ENCODE assay signal across 14 mouse cellular contexts in genomic region chr4:100393374-100394061, GRCm38 (mm10).
DNase-seq lines count a peak whose midpoint lies in the region; ATAC-seq and TF ChIP-seq lines count a peak whose summit lies in the region.
"Had no signal": no experiment of that assay in that cellular context is flagged by ENCODE, and none has a peak within 500 bp of the region (broad histone marks: within the 10 kb centered on the region; RNA-seq: fewer than 3 reads in every experiment).

No protein-coding gene starts in this region.

- WGBS in embryonic facial prominence, embryonic 11.5 days, result 66% methylated on average over 12 of the region's 12 CpGs
- 79% methylated on average over 12 of the region's 12 CpGs for WGBS in embryonic facial prominence, embryonic 10.5 days
- 31% methylated on average over 12 of the region's 12 CpGs for WGBS in kidney, embryonic 14.5 days
- WGBS in midbrain, embryonic 11.5 days, result 90% methylated on average over 12 of the region's 12 CpGs
- WGBS in midbrain, postnatal 0 days, result 82% methylated on average over 12 of the region's 12 CpGs

- no peaks in the 10 kb centered on the region for H3K4me1 ChIP-seq in embryonic facial prominence, embryonic 11.5 days (ENCODE audit: control insufficient read depth, insufficient read depth, low read length)
- peaks cover 23% of the 10 kb centered on the region; the same call in 1 of the 2 replicates for H3K4me1 ChIP-seq in embryonic facial prominence, embryonic 10.5 days
- peaks cover 18% of the 10 kb centered on the region for H3K4me1 ChIP-seq in kidney, embryonic 14.5 days (ENCODE audit: control insufficient read depth, insufficient read depth, low read length)
- H3K4me1 ChIP-seq in midbrain, embryonic 11.5 days (ENCODE audit: control insufficient read depth, insufficient read depth, low read length), result no peaks in the 10 kb centered on the region
- H3K4me1 ChIP-seq in midbrain, postnatal 0 days (ENCODE audit: insufficient read depth, low read length), result no peaks in the 10 kb centered on the region

- H3K4me2 ChIP-seq in embryonic facial prominence, embryonic 11.5 days (ENCODE audit: low read depth, low read length), result no peak overlapping the region
- H3K4me2 ChIP-seq in kidney, embryonic 14.5 days (replicated peaks; ENCODE audit: low read depth, low read length), result no peak overlapping the region
- H3K4me2 ChIP-seq in midbrain, embryonic 11.5 days, result no peak overlapping the region
- no peak overlapping the region for H3K4me2 ChIP-seq in midbrain, postnatal 0 days (ENCODE audit: low read depth, low read length, poor library complexity, severe bottlenecking)

- H3K9me3 ChIP-seq in embryonic facial prominence, embryonic 11.5 days (replicated peaks; ENCODE audit: control insufficient read depth, low read length), result no peaks in the 10 kb centered on the region
- no peaks in the 10 kb centered on the region for H3K9me3 ChIP-seq in embryonic facial prominence, embryonic 10.5 days
- no peaks in the 10 kb centered on the region for H3K9me3 ChIP-seq in kidney, embryonic 14.5 days (ENCODE audit: control insufficient read depth, low read length)
- H3K9me3 ChIP-seq in midbrain, embryonic 11.5 days (ENCODE audit: control insufficient read depth, low read length), result no peaks in the 10 kb centered on the region
- H3K9me3 ChIP-seq in midbrain, postnatal 0 days (ENCODE audit: low read length), result no peaks in the 10 kb centered on the region

- H3K4me3 ChIP-seq in embryonic facial prominence, embryonic 11.5 days (ENCODE audit: low read depth, low read length), result no peak overlapping the region
- H3K4me3 ChIP-seq in embryonic facial prominence, embryonic 10.5 days, result no peak overlapping the region
- no peak overlapping the region for H3K4me3 ChIP-seq in kidney, embryonic 14.5 days (ENCODE audit: low read length)
- no peak overlapping the region for H3K4me3 ChIP-seq in midbrain, embryonic 11.5 days (ENCODE audit: low read depth, low read length)
- no peak overlapping the region for H3K4me3 ChIP-seq in midbrain, postnatal 0 days (ENCODE audit: low read depth, low read length)

- no peak for ATAC-seq in embryonic facial prominence, embryonic 11.5 days (replicated peaks; ENCODE audit: insufficient number of reproducible peaks, low FRiP score, low TSS enrichment, low read depth)
- peak; percentile 74; the same call in 1 of the 2 replicates for ATAC-seq in kidney, embryonic 14.5 days (ENCODE audit: low FRiP score, low TSS enrichment)
- ATAC-seq in midbrain, embryonic 11.5 days (ENCODE audit: low FRiP score), result no peak
- ATAC-seq in midbrain, postnatal 0 days (ENCODE audit: low FRiP score), result no peak
- ATAC-seq: hindbrain, embryonic 16.5 days had no signal

- H3K27ac ChIP-seq in embryonic facial prominence, embryonic 11.5 days (replicated peaks; ENCODE audit: low read depth, low read length), result peak overlapping the region; percentile 59; the same call in 1 of the 2 replicates
- no peak overlapping the region for H3K27ac ChIP-seq in embryonic facial prominence, embryonic 10.5 days (replicated peaks)
- H3K27ac ChIP-seq in kidney, embryonic 14.5 days (ENCODE audit: low read depth, low read length), result peak overlapping the region; percentile 43; the same call in 1 of the 2 replicates
- H3K27ac ChIP-seq in midbrain, embryonic 11.5 days (ENCODE audit: low read depth, low read length), result no peak overlapping the region
- H3K27ac ChIP-seq in midbrain, postnatal 0 days (ENCODE audit: low read depth, low read length), result no peak overlapping the region

- no peak overlapping the region for H3K9ac ChIP-seq in embryonic facial prominence, embryonic 11.5 days (replicated peaks; ENCODE audit: low read length)
- H3K9ac ChIP-seq in kidney, embryonic 14.5 days (ENCODE audit: low read depth, low read length), result no peak overlapping the region
- no peak overlapping the region for H3K9ac ChIP-seq in midbrain, embryonic 11.5 days (ENCODE audit: low read length)
- H3K9ac ChIP-seq in midbrain, postnatal 0 days (replicated peaks; ENCODE audit: low read length, poor library complexity, severe bottlenecking), result no peak overlapping the region

- H3K36me3 ChIP-seq in embryonic facial prominence, embryonic 11.5 days (replicated peaks; ENCODE audit: control insufficient read depth, insufficient read depth, low read depth, low read length), result no peaks in the 10 kb centered on the region
- H3K36me3 ChIP-seq in embryonic facial prominence, embryonic 10.5 days (replicated peaks), result no peaks in the 10 kb centered on the region
- no peaks in the 10 kb centered on the region for H3K36me3 ChIP-seq in kidney, embryonic 14.5 days (ENCODE audit: control insufficient read depth, insufficient read depth, low read length)
- H3K36me3 ChIP-seq in midbrain, embryonic 11.5 days (ENCODE audit: control insufficient read depth, insufficient read depth, low read length), result no peaks in the 10 kb centered on the region
- no peaks in the 10 kb centered on the region for H3K36me3 ChIP-seq in midbrain, postnatal 0 days (ENCODE audit: insufficient read depth, low read length)

- no peaks in the 10 kb centered on the region for H3K27me3 ChIP-seq in embryonic facial prominence, embryonic 11.5 days (ENCODE audit: control insufficient read depth, insufficient read depth, low read length)
- no peaks in the 10 kb centered on the region for H3K27me3 ChIP-seq in embryonic facial prominence, embryonic 10.5 days (replicated peaks; ENCODE audit: low read depth, poor library complexity, severe bottlenecking)
- no peaks in the 10 kb centered on the region for H3K27me3 ChIP-seq in kidney, embryonic 14.5 days (ENCODE audit: control insufficient read depth, insufficient read depth, low read length)
- no peaks in the 10 kb centered on the region for H3K27me3 ChIP-seq in midbrain, embryonic 11.5 days (ENCODE audit: control insufficient read depth, insufficient read depth, low read length)
- H3K27me3 ChIP-seq in midbrain, postnatal 0 days (ENCODE audit: insufficient read depth, low read length), result no peaks in the 10 kb centered on the region

- DNase-seq in embryonic facial prominence, embryonic 11.5 days (ENCODE audit: low spot score), result peak; percentile 50
- no peak for DNase-seq in embryonic facial prominence, embryonic 10.5 days (ENCODE audit: low spot score)
- no peak for DNase-seq in kidney, adult 9 months
- DNase-seq in midbrain, embryonic 11.5 days (ENCODE audit: low spot score, missing footprints), result peak; percentile 71
- DNase-seq in midbrain, postnatal 0 days (ENCODE audit: low spot score), result no peak
- no peak for DNase-seq in right cerebral cortex, postnatal 36 days (ENCODE audit: low spot score in 2 of 2)
- no peak for DNase-seq in spleen, postnatal 4 days (ENCODE audit: low spot score in 2 of 2)
- DNase-seq: adrenal gland, adult 2 months; cerebellum, adult 9-10 months; gastrocnemius, postnatal 25 days; layer of hippocampus, adult 9-11 months; lung, adult 18-20 months had no signal

- TF ChIP-seq CTCF in midbrain, postnatal 0 days (IDR thresholded peaks at IDR 0.05), result no peak

Comparison
In these comparisons a context has a peak if more than half of its experiments do, and no peak if none do; other contexts are left out.
1. DNase-seq: peak in embryonic facial prominence, embryonic 11.5 days (single experiment) and midbrain, embryonic 11.5 days (single experiment); none in embryonic facial prominence, embryonic 10.5 days (single experiment), kidney, adult 9 months (single experiment), midbrain, postnatal 0 days (single experiment), right cerebral cortex, postnatal 36 days (0 of 2) and spleen, postnatal 4 days (0 of 2).
2. H3K27ac ChIP-seq: peak in embryonic facial prominence, embryonic 11.5 days (single experiment) and kidney, embryonic 14.5 days (single experiment); none in embryonic facial prominence, embryonic 10.5 days (single experiment), midbrain, embryonic 11.5 days (single experiment) and midbrain, postnatal 0 days (single experiment).